Mouse (Mus musculus) olfactory bulb, adult 2 months (tissue): ENCODE results near the gene Snx9. TPM values are rescaled to one million over a fixed set of nuclear protein-coding genes. Genes with fewer than 3 reads are reported as not detected.
A peak's percentile ranks its signal among the peaks of the same experiment; 100 is the strongest.

Experiments used
- H3K27ac ChIP-seq: fragments of 200-500 bp; 2 replicates; pipeline ENCODE4 v1.5.1; 2012; ENCODE audit warnings: low read depth, low read length; ENCODE audit not compliant: insufficient read depth
- H3K4me1 ChIP-seq: fragments of 200-500 bp; 2 replicates; pipeline ENCODE4 v1.6.1; 2012; ENCODE audit warnings: low read length; ENCODE audit not compliant: control insufficient read depth, insufficient read depth
- H3K4me3 ChIP-seq: fragments of 200-500 bp; 2 replicates; pipeline ENCODE4 v1.5.1; 2012; ENCODE audit warnings: mild to moderate bottlenecking, low read depth, low read length, moderate library complexity; ENCODE audit not compliant: insufficient read depth
- CTCF ChIP-seq: fragments of 200-500 bp; IDR thresholded peaks from 2 replicates; pipeline ENCODE4 v1.5.1; 2012; ENCODE audit warnings: low read depth, mild to moderate bottlenecking, low read length, moderate library complexity; ENCODE audit not compliant: insufficient read depth
- POLR2A ChIP-seq: fragments of 200-500 bp; IDR thresholded peaks from 2 replicates; pipeline ENCODE4 v1.6.1; 2012; ENCODE audit warnings: mild to moderate bottlenecking, low read depth, low read length, moderate library complexity; ENCODE audit not compliant: insufficient read depth
- WGBS: fragments of 180-500 bp; shearing (Covaris S2); methylation state at CpG from one replicate; pipeline ENCODE4 v1.1.7; 2018; 5-methylcytosine and 5-hydroxymethylcytosine counted together
- polyA plus RNA-seq: library from polyadenylated mRNA; stranded (reverse); fragments of >200 nt; gene quantifications from 2 replicates; pipeline ENCODE4 v1.2.4, GENCODE M21; 2012; ENCODE audit warnings: low replicate concordance; ENCODE audit not compliant: missing spikeins, insufficient read depth, insufficient read length

The Snx9 gene
- polyA plus RNA-seq, 1 experiment: not detected

- TF ChIP-seq POLR2A: no peak
- TF ChIP-seq CTCF: no peak
- 73% methylated on average over 10 of the region's 10 CpGs for WGBS
- peak overlapping the region; percentile 33 for H3K4me3 ChIP-seq
- peaks cover 6% of the 10 kb centered on the region for H3K4me1 ChIP-seq
- no peak overlapping the region for H3K27ac ChIP-seq
Measured at GRCm38 (mm10) chr17:5848706-5849415, 7.7 kb downstream of the Snx9 start.

- TF ChIP-seq POLR2A (no peak), CTCF (no peak)
- no peak overlapping the region for H3K27ac ChIP-seq
Measured at GRCm38 (mm10) chr17:5849421-5849910, 8.3 kb downstream of the Snx9 start.

DNA sequence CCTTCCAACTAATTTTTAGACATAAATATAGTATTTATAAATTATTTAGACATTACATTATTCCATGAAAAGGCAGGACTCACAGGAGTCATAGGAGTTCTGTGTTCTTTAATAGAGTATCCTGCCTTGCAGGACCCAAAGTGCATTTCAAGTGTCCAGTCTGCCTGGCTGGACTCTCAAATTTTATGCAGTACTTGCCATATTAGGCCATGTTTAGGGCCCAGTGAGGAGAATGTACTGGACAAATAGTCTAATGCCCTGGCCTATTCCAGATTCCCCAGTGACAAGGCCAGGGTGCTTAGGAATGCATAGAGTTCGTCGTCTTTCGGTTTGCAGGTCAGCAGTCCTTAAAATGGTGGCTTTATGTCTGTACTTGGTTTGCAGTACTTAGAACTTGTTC is 8.9 kb downstream of the Snx9 start:
- no peak overlapping the region for H3K27ac ChIP-seq
- TF ChIP-seq POLR2A (no peak), CTCF (no peak)
- 83% methylated on average over 3 of the region's 3 CpGs for WGBS
- H3K4me1 ChIP-seq: peaks cover 6% of the 10 kb centered on the region
- no peak overlapping the region for H3K4me3 ChIP-seq

More at GRCm38 (mm10) chr17:5849421-5849910, 8.3 kb downstream of the Snx9 start:
- peaks cover 6% of the 10 kb centered on the region for H3K4me1 ChIP-seq
- peak overlapping the region; percentile 33 for H3K4me3 ChIP-seq
- 5% methylated on average over 18 of the region's 18 CpGs for WGBS

- H3K4me3 ChIP-seq: no peak overlapping the region
- 95% methylated on average over 3 of the region's 3 CpGs for WGBS
- no peak overlapping the region for H3K27ac ChIP-seq
- H3K4me1 ChIP-seq: peaks cover 6% of the 10 kb centered on the region
- TF ChIP-seq CTCF (no peak), POLR2A (no peak)
Measured at GRCm38 (mm10) chr17:5850476-5850875, 9.3 kb downstream of the Snx9 start.

GRCm38 (mm10) chr17:5853936-5854335 is 12.8 kb downstream of the Snx9 start:
- Histone ChIP-seq H3K4me1 (peaks cover 8% of the 10 kb centered on the region), H3K4me3 (no peak overlapping the region), H3K27ac (no peak overlapping the region)
- TF ChIP-seq CTCF (no peak), POLR2A (no peak)
- WGBS: 95% methylated on average over 13 of the region's 13 CpGs

DNA sequence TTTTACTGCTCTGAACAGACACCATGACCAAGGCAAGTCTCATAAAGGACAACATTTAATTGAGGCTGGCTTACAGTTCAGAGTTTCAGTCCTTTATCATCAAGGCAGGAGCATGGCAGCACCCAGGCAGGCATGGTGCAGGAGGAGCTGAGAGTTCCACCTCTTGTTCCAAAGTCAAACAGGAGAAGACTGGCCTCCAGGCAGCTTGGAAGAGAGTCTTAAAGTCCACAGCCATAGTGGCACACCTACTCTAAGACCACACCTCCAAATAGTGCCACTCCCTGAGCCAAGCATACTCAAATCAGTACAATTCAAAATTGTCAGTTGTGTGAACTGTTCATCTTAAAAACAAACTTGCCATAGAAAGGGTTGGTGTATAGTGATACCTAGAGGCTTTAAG is 14.4 kb downstream of the Snx9 start:
- Histone ChIP-seq H3K4me3 (no peak overlapping the region), H3K4me1 (peaks cover 9% of the 10 kb centered on the region; the same call in 1 of the 2 replicates), H3K27ac (no peak overlapping the region)
- no peak for TF ChIP-seq CTCF
- no peak for TF ChIP-seq POLR2A

- peaks cover 9% of the 10 kb centered on the region; the same call in 1 of the 2 replicates for H3K4me1 ChIP-seq
- no peak overlapping the region for H3K4me3 ChIP-seq
- 95% methylated on average over 7 of the region's 7 CpGs for WGBS
- no peak overlapping the region for H3K27ac ChIP-seq
- TF ChIP-seq POLR2A (no peak), CTCF (no peak)
Measured at GRCm38 (mm10) chr17:5856426-5856825, 15.3 kb downstream of the Snx9 start.

- TF ChIP-seq CTCF (no peak), POLR2A (no peak)
- H3K4me3 ChIP-seq: no peak overlapping the region
- WGBS: 97% methylated on average over 11 of the region's 11 CpGs
- no peak overlapping the region for H3K27ac ChIP-seq
- peaks cover 9% of the 10 kb centered on the region; the same call in 1 of the 2 replicates for H3K4me1 ChIP-seq
Measured at GRCm38 (mm10) chr17:5857206-5857605, 16.1 kb downstream of the Snx9 start.

DNA sequence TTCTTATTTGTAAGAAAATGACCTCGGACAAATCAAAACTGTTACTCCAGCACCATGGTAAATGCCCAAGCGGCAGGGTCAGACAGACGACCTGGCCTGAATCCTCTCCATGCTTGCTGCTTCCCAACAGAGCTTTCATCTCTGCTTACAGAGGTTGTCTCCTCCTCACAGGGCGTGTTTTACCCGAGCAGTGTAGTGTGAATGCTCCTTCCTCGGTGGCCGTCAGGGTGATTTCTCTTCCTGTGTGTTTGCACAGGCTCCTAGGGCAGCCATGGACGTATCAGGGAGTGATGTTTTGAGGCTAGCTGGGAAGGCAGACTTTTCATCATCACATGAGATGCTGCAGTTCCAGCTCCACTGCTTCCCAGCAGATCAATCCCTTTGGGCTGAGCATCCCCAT is 17.1 kb downstream of the Snx9 start:
- Histone ChIP-seq H3K4me1 (peaks cover 9% of the 10 kb centered on the region; the same call in 1 of the 2 replicates), H3K27ac (no peak overlapping the region), H3K4me3 (no peak overlapping the region)
- TF ChIP-seq POLR2A: no peak
- no peak for TF ChIP-seq CTCF
- WGBS: 55% methylated on average over 8 of the region's 8 CpGs
